Mouse (Mus musculus) cerebellum, postnatal 14 days (tissue): ENCODE measurements around the gene St6galnac6.
A peak's percentile ranks its signal among the peaks of the same experiment; 100 is the strongest.

Source experiments
- DNase-seq, 2 experiments: peaks; one replicate each; pipeline ENCODE4 v3.0.0; 2021; ENCODE audit warnings: mixed read lengths in 2 of 2

Gene St6galnac6

DNA sequence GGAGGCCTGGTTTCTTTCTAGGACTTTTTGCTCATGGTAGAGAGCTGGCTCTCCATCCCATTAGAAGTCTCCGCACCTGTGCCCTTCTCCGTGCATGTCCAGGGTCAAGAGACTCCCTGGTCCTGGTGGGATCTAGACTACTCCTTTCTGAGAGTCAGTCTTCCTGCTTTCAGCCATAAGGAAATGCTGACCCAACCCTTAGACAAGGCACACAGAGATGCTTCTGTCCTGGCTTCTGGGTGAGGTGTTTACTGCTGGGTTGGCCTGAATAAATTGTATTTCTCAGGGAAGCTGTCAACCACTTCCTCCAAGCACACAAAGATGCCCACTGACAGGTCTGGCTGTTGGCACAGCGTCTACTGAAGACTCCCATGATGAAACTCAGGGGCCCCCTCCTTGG is at the start of gene St6galnac6:
Gene St6galnac6, plus strand, starts transcription at position 301 of the 400 bp plus-strand sequence.
- DNase-seq = no peak

DNA sequence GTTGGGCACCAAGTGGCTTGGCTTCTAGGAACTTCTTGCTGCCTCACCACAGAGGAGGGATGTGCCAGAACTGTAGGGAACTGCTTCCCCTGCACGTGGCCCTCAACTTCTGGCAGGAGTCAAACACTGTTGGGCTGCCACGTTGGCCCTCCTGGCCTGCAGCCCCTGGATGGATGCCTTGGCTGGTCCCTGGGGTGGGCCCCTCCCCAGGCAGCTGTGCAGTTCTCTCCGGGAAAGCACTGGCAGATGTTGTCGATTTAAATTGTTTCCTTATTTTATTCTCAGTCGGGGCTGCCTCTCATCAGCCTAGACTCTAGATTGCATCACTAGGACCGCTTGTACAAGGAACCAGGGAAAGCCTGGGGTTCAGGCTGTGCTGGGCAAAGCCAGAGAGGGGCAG is 49.7 kb upstream of the St6galnac6 start:
- DNase-seq = no peak

DNA sequence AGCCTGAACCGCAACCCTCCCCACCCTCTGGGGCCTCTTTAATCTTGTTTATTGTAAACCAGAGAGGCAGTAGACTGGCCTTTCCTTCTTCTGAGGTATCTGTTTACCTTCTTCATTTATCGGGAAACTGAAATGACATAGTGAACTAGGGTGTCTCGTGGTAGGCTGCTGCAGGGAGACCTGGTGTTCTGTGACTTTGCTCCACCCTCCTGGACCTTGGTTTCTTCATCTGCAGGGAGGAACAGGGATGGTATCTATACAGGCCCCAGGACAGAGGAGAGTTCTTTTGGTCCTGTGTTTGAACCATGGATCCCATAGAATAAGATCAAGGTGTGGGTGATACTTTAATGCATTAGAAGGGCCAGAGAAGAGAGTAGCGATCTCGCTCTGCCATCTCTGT is 48.3 kb upstream of the St6galnac6 start:
- no peak for DNase-seq

DNA sequence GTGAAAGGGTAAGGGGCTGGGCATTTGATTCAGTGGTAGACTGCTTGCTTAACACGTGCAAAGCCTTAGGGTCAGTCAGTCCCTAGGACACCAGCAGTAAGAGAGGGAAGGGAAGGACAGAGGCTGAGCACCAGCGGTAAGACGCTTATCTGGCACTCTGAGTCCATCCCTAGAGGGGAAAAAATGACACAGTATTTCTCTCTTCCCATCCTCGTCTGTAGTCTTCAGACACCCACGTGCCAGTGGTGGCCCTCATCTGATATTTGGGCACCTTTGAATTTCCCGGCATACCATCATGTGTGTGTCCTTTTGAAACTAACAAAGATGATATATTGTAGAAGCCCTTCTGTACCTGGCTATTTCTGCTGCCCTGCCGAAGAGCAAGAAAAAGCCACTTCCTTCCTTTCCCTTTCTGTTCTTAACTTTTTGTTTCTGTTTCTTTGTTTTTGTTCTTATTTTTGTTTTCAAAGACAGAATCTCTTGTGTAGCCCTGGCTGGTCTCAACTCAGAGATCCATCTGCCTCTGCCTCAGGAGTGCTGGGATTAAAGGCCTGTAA is 45.8 kb upstream of the St6galnac6 start:
- DNase-seq = no peak

DNA sequence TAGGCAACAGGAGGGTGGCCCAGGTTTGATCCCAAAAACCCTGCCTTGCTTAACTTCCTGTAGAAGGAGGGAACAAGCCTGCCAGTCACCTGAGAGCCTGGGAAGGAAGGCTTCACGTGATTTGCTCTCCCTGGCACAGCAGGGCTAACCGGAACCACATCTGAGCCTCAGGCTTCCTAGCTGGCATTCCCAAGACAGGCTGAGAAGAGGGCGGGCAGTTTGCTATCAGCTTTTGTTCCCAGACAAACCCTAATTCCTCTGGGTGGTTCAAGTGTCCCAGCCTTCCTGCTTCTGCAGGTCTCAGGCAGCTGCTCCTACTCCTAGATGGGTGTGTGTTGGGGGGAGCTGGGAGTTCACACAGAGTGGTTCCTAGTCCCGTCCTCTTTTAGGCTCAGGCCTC is 44.0 kb upstream of the St6galnac6 start:
- DNase-seq = no peak

DNA sequence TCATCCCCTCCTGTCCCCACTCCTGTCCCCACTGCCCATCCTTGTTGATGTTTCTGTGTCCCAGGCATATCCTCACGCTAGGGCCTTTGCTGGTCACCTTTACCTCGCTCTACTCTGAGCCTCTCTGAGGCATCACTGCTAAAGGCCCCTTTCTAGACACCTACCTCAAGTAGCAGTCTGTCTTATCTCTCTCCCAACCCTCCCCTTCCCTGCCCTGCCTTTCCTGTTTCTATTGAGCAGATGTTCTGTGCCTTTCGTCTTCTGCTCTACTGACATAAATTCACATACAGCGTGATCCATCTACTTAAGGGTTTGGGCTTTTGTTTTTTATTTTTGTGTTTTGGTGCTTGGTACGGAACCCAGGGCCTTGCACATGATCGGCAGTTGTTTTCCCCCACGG is 43.5 kb upstream of the St6galnac6 start:
- no peak for DNase-seq

DNA sequence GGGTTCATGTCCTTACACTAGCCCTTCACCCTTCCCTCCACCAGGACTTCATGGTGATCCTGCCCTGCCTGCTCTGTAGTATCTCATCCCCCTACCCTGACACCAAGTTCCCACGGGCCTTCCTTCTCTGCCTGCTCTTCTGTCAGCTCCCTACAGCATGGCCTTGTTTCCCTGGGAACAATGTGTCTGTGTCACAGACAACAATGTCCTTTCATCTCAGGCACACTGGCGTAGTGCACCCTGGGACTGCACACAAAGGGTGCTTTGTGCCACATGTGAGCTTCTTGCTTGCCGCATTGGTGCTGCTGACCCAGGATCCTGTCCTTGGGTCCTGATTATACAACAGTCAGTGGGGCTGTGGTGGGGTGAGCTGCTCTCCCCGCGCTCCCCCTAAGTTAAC is 39.9 kb upstream of the St6galnac6 start:
- DNase-seq = no peak

DNA sequence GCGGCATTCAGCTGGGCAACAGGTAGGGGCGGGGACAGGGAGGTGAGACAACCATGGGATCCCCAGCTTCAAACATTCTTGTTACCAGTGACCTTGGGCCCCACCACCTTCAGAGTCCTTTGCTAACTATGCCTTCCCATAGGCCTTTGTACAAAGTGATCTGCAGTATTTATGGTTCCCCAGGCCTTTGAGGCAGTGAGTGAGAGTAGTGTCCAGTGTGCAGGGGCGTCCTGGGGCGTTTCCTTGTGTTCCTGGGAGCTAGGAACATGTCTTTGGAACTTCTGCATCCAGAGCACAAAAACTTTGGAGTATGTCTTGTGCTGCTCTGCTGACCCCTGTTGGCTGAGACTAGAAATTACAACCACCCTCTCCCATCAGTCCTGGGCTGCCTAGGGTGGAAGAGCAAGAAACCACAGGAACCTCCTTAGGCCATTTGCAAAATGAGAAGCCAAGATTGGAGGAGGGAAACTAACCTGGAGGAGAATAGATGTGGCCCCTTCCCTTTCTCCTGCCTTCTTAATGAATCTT is 32.9 kb upstream of the St6galnac6 start:
- DNase-seq = peak; percentile 78

DNA sequence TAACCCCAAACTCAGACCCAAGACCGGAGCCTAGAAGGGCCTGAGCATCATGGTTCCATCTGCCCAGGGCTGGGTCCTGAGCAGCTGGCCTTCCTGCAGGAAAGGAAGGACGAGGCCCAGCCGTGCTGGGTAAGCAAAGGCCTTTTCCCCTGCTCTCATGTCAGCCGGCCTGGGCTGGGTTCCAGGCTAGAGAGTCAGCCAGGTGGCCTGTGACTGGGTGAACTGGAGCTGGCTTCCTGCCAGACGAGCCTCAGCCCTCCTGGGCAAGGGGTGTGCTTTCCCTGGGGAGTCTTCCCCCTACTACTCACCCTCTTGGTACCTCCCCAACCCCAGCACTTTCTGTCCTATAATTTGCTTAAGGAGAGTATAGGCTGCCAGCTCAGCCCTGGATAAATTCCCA is 31.4 kb upstream of the St6galnac6 start:
- DNase-seq = peak; percentile 58 to 71

DNA sequence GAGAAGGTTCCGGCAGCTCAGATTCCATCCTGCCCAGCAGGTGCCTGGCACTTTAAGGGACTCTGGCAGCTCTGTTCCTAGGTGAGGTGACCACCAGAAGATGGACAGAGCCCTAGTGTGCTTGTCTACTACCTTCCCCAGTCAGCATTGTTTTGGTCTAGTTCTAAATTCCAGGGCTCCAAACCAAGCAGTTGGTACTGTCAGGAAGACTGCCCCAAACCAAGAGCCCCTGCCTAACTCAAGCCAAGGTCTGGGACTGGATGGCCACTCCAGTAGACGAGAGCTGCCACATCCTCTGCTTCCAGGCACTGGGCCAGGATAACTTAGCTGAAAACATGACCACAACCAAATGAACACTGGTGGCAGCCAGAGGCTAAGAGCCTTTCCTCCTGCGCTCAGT is 30.6 kb upstream of the St6galnac6 start:
- no peak for DNase-seq

DNA sequence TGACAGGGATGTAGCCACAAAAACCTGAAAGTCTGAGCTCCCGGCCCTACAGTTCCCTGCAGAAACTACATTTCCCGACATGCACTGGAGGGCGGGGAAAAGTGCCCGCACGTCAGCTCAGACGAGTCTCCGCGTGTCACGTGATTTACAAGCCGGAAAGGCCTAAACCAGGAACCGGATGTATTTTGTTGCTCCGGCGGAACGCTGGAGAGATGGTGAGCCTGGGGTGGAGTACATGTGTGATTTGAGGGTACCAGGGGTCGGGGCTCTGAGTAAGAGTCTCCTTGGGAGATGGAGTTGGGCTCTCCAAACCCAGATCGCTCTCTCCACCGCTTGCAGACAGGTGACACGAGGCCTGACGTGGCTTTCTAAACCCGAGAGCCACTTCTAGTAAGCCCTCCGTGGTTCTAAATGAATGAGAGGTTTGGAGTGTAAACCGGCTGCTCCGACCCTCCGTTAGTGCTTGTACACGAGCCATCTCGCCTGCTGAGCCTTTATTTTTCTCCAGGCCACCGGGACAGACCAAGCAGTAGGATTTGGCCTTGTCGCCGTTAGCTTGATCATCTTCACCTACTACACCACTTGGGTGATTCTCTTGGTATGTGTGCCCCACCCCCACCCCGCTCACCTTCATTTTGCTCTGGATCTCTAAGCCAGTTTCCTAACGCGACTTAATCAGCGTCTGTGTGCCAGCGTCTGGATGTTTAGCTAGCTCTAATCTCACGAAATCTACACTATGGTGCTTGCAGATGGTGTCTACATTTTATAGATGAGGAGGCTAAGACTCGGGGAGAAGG is 28.6 kb upstream of the St6galnac6 start, which contains the start of gene Dpm2:
Gene Dpm2, plus strand, starts transcription at position 161 of the 797 bp plus-strand sequence.
- peak; percentile 92 to 94 for DNase-seq

DNA sequence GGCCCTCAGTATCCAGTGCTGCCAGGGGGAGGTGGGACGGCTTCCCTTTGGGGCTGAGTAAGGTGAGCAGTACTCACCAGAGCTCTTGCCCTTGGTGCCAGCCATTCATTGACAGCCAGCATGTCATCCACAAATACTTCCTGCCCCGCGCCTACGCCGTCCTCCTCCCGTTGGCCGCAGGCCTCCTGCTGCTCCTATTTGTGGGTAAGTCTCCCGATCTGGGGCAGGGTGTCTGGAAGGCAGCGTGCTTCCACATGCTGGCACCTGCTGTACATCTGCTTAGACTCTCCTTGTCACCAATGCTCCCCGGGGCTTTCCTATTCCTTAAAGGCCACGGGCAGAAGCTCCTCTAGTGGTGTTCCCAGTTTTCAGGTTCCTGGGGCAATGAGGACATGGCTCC is 27.3 kb upstream of the St6galnac6 start:
- DNase-seq = no peak

DNA sequence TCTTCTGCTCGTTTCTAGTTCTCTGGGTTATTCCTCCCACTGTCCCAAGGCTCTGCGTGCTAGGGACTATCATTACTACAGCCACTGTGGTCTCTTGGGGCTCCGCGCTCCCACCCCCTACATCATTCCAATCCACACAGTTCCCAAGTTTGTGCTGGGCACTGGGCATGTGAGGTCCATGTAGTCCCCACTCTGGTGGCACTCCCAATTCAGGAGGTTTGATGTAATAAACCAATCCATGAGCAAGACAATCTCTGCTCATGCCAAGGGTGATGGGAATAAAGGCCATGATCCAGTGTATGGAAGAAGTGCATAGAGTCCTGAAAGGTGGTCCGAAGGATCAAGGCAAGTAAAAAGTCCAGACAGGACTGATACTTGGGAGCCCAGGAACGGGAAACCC is 25.0 kb upstream of the St6galnac6 start, which contains the start of gene Pip5kl1:
Gene Pip5kl1, plus strand, starts transcription at position 301 of the 400 bp plus-strand sequence.
- no peak for DNase-seq

DNA sequence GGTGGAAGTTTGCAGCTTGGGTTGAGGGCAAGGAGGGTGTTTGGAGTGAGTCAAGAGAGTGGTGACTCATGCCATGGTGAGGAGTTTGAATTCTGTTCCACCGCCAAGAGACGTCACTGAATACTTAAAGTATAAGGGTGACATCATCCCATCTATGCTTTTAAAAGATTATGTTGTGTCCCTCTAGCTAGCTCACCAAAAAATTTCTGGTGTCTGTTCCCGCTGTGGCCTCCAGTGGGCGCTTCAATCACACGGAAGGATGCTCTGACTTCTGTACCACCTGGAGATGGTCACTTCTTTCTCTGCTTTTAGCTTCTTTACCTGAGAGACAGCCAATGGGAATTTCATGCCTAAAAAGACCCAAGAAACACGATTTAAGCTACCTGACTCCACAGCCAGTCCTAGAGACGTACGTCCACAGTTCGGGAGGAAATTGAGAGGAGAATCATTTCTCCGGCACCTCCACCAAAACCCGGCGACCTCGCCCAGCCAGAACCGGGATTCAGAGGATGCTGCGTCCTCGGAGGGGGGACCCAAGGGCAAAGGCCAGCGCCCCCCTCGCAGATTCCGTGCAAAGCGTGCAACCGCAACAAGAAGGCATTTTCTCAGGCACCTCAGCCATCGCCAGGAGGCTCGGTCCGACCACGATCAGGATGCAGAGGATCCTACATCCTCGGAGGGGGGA is 24.5 kb upstream of the St6galnac6 start:
- peak; percentile 84 to 85 for DNase-seq

DNA sequence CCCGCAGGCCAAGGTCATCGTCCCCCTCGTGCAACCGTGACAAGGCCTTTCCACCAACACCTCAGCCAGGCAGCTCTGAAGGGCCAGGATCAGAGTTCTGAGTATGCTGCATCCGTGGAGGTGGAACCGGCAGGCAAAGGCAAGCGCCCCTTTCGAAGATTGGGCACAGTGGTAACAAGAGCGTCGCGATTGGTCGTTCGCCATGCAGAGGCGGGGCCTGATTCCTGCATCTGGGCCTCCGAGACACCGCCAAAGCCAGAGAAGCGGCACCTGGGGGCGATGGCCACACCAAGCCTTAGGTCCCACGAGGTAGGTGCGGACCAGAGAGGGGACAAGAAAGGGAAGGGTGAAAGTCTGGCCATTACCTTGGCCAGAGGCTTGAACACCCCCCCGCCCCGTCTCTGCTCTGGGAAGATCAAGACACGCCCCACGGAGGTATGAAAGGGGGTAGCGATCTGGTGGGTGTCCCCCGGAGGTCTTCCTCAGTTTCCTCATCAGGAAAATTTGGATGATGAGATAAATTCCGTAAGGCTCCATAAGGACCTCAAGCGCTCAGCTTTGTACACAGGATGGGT is 23.8 kb upstream of the St6galnac6 start, which contains the start of gene 9430097D07Rik:
Gene 9430097D07Rik, minus strand, starts transcription at position 99 of the 575 bp plus-strand sequence.
- peak; percentile 83 to 84 for DNase-seq

DNA sequence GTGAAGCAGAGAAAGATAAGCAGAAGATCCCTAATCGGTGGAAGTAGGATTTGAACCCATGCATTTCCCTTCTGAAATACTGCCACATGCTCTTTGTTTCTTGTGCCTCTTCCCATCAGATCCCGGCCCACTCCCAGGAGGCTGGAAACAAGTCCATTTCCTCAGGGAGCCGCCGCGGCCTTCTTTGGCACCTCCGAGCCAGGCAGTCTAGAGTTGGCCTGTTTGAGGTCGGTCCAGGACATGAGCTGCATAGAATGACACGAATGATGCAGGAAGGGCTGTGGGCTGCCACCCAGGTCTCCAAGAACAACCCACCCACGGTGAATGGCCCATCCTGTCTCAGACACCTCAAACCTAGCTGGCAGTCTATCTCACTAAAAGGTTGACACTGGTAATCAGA is 23.0 kb upstream of the St6galnac6 start:
- no peak for DNase-seq

DNA sequence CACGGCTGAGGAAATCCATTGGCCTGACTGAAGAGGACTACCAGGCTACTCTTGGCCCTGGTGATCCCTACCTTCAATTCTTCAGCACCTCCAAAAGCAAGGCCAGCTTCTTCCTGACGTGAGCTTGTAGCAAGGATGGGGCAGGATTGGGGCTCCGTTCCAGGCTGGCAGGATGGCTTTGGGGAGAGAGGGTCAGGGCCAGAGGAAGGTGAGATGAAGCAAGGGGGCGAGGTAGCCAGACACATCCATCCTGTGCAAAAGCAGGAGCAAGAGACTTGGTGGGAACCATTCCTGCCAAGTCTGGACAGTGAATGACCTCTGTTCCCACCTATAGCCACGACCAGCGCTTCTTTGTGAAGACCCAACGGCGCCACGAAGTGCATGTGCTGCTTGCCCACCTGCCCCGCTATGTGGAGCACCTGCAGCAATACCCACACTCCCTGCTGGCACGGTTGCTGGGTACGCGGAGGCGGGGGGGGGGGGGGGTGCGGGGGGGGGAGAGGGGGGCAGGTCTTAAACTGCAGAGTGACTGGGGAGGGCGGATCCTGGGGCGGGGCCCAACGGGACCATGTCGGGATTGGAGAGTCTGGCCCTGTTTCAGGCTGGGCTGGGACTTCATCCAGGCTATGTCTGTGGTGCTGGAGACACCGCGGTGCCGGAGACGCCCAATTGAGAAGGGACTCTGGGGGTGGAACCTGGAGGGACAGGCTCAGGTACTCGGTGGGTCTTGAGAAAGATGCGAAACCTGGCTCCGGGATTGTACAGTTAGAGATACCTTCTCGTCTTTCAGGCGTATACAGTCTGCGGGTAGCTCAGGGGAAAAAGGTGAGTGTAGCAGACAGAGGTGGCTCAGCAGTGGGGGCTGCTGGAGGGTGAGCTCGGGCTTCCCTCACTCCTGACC is 21.1 kb upstream of the St6galnac6 start:
- DNase-seq = peak; percentile 48 to 59

DNA sequence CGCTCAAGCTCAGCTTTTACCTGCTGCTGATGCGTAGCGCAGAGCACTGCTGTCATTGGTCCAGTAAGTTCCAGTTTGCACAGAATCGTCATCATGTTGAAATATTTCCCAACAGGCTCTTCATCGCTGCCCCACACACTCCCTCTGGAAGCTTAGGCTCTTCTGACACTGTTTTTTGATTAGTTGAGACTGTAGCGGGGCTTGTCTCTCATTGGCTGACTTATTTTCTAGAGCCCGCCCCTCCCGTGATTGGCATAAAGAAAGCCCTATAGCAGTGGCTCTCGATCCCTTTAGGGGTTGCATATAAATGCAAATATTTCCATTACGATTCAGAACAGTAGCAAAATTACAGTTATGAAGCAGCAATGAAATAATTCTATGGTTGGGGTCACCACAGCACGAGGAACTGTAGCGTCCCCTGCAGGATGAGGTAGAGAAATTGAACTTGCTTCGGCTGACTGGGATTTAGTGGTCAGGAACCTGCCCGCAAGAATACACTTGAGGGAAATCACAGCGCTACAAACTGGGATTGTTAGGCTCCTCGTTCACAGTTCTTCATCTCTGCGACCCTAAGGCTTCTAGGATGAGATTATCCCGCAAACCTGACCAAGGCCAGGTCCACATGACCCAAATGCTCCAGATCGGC is 17.9 kb upstream of the St6galnac6 start:
- peak; percentile 82 to 84 for DNase-seq

DNA sequence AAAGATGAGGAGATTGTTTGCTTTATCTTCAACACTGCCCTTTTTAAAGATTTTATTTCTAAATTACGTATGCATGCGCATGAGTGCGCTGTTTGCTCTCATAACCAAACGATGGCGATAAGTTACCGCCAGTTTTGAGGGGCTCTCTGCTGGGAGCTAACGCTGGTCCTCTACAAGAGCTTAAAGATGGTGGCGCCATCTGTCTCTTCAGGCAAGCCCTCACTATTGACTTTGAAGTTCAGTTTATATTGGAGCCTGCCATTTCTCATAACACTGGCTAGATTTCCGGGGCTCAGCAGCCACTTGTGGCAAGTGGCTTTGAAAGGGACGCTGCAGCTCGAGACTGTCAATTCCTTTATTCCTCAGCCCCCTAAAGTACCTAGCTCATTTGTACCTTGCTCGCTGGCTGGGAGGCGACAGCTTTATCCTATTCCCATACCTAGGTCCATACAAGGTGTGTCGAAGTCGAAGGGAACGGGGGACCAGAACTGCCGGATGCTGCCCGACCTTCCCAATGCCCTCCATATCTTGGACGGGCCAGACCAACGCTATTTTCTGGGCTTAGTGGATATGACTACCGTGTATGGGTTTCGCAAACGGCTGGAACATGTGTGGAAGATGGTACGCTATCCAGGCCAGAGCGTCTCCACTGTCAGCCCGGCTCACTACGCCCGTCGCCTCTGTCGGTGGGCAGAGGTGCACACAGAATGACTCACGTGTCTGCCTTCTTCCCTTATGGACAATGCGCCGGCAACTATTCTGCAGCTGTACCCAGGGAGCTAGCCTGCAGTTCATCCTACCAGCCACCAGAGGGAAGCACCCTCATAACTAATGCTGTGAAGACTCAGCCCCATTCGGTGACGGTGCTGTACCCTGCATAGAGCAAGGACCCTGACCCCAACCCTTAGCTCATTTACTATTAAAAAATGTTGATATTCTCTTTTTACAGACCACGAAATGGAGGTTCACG is 16.4 kb upstream of the St6galnac6 start:
- DNase-seq = peak; percentile 87 to 92

DNA sequence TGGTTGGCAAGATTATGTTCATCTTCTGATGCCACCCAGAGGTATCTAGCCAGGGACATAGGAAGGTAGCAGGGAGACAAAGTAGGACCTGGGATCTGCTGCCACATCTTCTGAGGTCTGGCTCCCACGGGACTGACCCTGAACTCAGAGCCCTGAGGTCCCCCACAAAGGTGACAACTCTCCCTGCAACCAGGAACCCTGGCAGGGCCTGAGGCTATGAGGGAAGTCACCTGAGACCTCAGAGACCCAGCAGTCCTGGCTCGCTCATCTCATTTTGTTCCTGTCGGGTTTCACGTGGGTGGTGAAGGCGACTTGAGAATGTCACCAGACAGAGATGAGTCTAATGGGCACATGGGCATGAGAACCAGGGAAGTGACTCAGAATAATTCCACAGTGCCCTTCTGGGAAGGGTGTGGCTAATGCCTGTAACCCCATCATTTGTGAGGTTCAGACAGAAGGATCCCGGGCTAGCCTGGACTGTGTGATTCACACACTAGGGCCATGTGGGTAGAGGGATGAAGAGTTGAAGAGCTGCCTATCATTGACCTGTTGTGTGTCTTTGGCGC is 14.3 kb upstream of the St6galnac6 start:
- DNase-seq = no peak
